ENCODE assay signal across 7 mouse cellular contexts in genomic region chr12:15535822-15536221, GRCm38 (mm10).
DNase-seq lines count a peak whose midpoint lies in the region; ATAC-seq lines count a peak whose summit lies in the region.

No protein-coding gene starts in this region.

- ATAC-seq in frontal cortex, adult (ENCODE audit: low TSS enrichment), result peak; percentile 70
- ATAC-seq in hindbrain, embryonic 16.5 days, result peak; percentile 77; the same call in 1 of the 2 replicates

- no peaks in the 10 kb centered on the region for H3K4me1 ChIP-seq in hindbrain, embryonic 16.5 days (ENCODE audit: control insufficient read depth, insufficient read depth, low read depth, low read length)

- H3K9ac ChIP-seq in hindbrain, embryonic 16.5 days (ENCODE audit: low read depth, low read length), result no peak overlapping the region; the same call in 1 of the 2 replicates

- intact Hi-C loops in left cerebral cortex, postnatal 36 days (cut with DNase I), result loop anchor here (2.0 to 5.0 kb wide), 4 partner anchors 71 to 997 kb away; no protein-coding TSS in a partner anchor

- no peaks in the 10 kb centered on the region for H3K27me3 ChIP-seq in hindbrain, embryonic 16.5 days (replicated peaks; ENCODE audit: control insufficient read depth, insufficient read depth, low read length)

- no peaks in the 10 kb centered on the region for H3K9me3 ChIP-seq in hindbrain, embryonic 16.5 days (ENCODE audit: control insufficient read depth, low read length)

- no peaks in the 10 kb centered on the region for H3K36me3 ChIP-seq in hindbrain, embryonic 16.5 days (ENCODE audit: control insufficient read depth, insufficient read depth, low read length)

- 6% methylated on average over 6 of the region's 6 CpGs for WGBS in hindbrain, embryonic 16.5 days

- H3K27ac ChIP-seq in hindbrain, embryonic 16.5 days (ENCODE audit: low read depth, low read length), result no peak overlapping the region

- H3K4me2 ChIP-seq in hindbrain, embryonic 16.5 days (ENCODE audit: low read length), result no peak overlapping the region; the same call in 1 of the 2 replicates

- no peak overlapping the region for H3K4me3 ChIP-seq in hindbrain, embryonic 16.5 days (ENCODE audit: low read length)

- DNase-seq in T-cell, adult 2 months (ENCODE audit: low spot score), result peak; percentile 73
- DNase-seq in cerebellum, adult 18-20 months, result peak; percentile 59 to 71
- peak; percentile 67 to 80 for DNase-seq in left cerebral cortex, postnatal 36 days (ENCODE audit: low spot score in 2 of 2)
- DNase-seq in naive thymus-derived CD4-positive, alpha-beta T cell, adult 2 months (ENCODE audit: low read depth), result peak; percentile 86
- DNase-seq in spleen, postnatal 36 days (ENCODE audit: low spot score in 2 of 2), result peak; percentile 72 to 79
